In genomic region chr8:72160007-72160406, GRCm38 (mm10) we compare ENCODE assay signal across 8 mouse cellular contexts. TPM values are rescaled to one million over a fixed set of nuclear protein-coding genes. Genes with fewer than 3 reads are reported as not detected.
DNase-seq lines count a peak whose midpoint lies in the region; ATAC-seq and TF ChIP-seq lines count a peak whose summit lies in the region.

No protein-coding gene starts in this region.

- no peak overlapping the region for H3K4me3 ChIP-seq in thymus, adult 2 months (ENCODE audit: control insufficient read depth, insufficient read depth, low read length)
- H3K4me3 ChIP-seq in liver, embryonic 13.5 days (replicated peaks) = peak overlapping the region; percentile 67

- H3K9ac ChIP-seq in liver, embryonic 13.5 days = peak overlapping the region; percentile 79

- no peaks in the 10 kb centered on the region for H3K9me3 ChIP-seq in liver, embryonic 13.5 days (replicated peaks)

- peak overlapping the region; percentile 95 for H3K4me2 ChIP-seq in liver, embryonic 13.5 days

- H3K27ac ChIP-seq in thymus, adult 2 months (ENCODE audit: control insufficient read depth, insufficient read depth, low read length) = peak overlapping the region; percentile 90; the same call in 1 of the 2 replicates
- peak overlapping the region; percentile 91 for H3K27ac ChIP-seq in liver, embryonic 13.5 days

- peak; percentile 32 for DNase-seq in cerebellum, adult 11-12 months
- no peak for DNase-seq in cerebellum, postnatal 25 days
- DNase-seq in thymus, adult 2 months = peak; percentile 20
- DNase-seq in thymus, adult 18-20 months = no peak
- no peak for DNase-seq in liver, embryonic 13.5 days
- no peak for DNase-seq in right cerebral cortex, postnatal 10 days (ENCODE audit: low spot score in 2 of 2)
- no peak for DNase-seq in left cerebral cortex, adult 8-10 months (ENCODE audit: low spot score in 2 of 2)
- DNase-seq in adrenal gland, adult 8-10 months = no peak

- H3K36me3 ChIP-seq in thymus, adult 2 months (ENCODE audit: control insufficient read depth, insufficient read depth, low read length) = no peaks in the 10 kb centered on the region
- H3K36me3 ChIP-seq in liver, embryonic 13.5 days = peaks cover 27% of the 10 kb centered on the region

- no peak for ATAC-seq in liver, embryonic 13.5 days (ENCODE audit: low read depth)

- H3K4me1 ChIP-seq in thymus, adult 2 months (replicated peaks; ENCODE audit: control insufficient read depth, insufficient read depth, low read length) = peaks cover 15% of the 10 kb centered on the region
- peaks cover 59% of the 10 kb centered on the region for H3K4me1 ChIP-seq in liver, embryonic 13.5 days (replicated peaks)

- H3K27me3 ChIP-seq in thymus, adult 2 months (ENCODE audit: control insufficient read depth, insufficient read depth, low read length) = no peaks in the 10 kb centered on the region
- no peaks in the 10 kb centered on the region for H3K27me3 ChIP-seq in liver, embryonic 13.5 days

- WGBS in thymus, adult 2 months = 4% methylated on average over 3 of the region's 3 CpGs
- WGBS in liver, embryonic 13.5 days (ENCODE audit: insufficient replicate concordance) = 34% methylated on average over 3 of the region's 3 CpGs

- TF ChIP-seq CTCF in thymus, adult 2 months (IDR thresholded peaks at IDR 0.05; ENCODE audit: borderline replicate concordance, control insufficient read depth, extremely low read depth, insufficient read depth, low read length, poor library complexity) = no peak

- TF ChIP-seq POLR2A in thymus, adult 2 months (IDR thresholded peaks at IDR 0.05; ENCODE audit: control insufficient read depth, extremely low read depth, insufficient read depth, low read length, poor library complexity) = no peak

RNA-seq across cellular contexts. Expression of gene Rab8a, which starts 1.0 kb away (rescaled TPM):
- polyA plus RNA-seq in thymus, adult 2 months (2012; rRNA removed) = 95.8 and 112 TPM in 2 replicates
- polyA plus RNA-seq in liver, embryonic 13.5 days (2015; fragmentation: Nextera tagmentation; extraction: Ambion mirVana) = 75.4 and 97.2 TPM in 2 replicates
- 10 to 100 TPM; 33.0 to 42.4 (median 40.1) TPM for total RNA-seq in left cerebral cortex, adult 8-10 months (2022)
- total RNA-seq in adrenal gland, adult 8-10 months (2022) = 10 to 100 TPM; 56.6 to 69.3 (median 61.7) TPM

RNA-seq across cellular contexts. Expression of gene Tpm4, which starts 25.2 kb away (rescaled TPM):
- 47.7 and 55.6 TPM in 2 replicates for polyA plus RNA-seq in thymus, adult 2 months (2012; rRNA removed)
- 110 and 131 TPM in 2 replicates for polyA plus RNA-seq in liver, embryonic 13.5 days (2015; fragmentation: Nextera tagmentation; extraction: Ambion mirVana)
- 10 to 100 TPM; 24.2 to 31.4 (median 26.1) TPM for total RNA-seq in left cerebral cortex, adult 8-10 months (2022)
- total RNA-seq in adrenal gland, adult 8-10 months (2022) = 100 to 1,000 TPM; 133 to 158 (median 140) TPM

RNA-seq across cellular contexts. Expression of gene Hsh2d, which starts 29.4 kb away (rescaled TPM):
- polyA plus RNA-seq in thymus, adult 2 months (2012; rRNA removed) = 11.9 and 13.2 TPM in 2 replicates
- 0.16 and 0.29 TPM in 2 replicates for polyA plus RNA-seq in liver, embryonic 13.5 days (2015; fragmentation: Nextera tagmentation; extraction: Ambion mirVana)
- not detected for total RNA-seq in left cerebral cortex, adult 8-10 months (2022)
- total RNA-seq in adrenal gland, adult 8-10 months (2022) = under 1 TPM in 1 of 4 experiments, not detected in 3; 0.16 TPM

RNA-seq across cellular contexts. Expression of gene Cib3, which starts 52.6 kb away (rescaled TPM):
- polyA plus RNA-seq in thymus, adult 2 months (2012; rRNA removed) = 0.77 and 0.78 TPM in 2 replicates
- polyA plus RNA-seq in liver, embryonic 13.5 days (2015; fragmentation: Nextera tagmentation; extraction: Ambion mirVana) = not detected in 2 replicates
- total RNA-seq in left cerebral cortex, adult 8-10 months (2022) = not detected
- total RNA-seq in adrenal gland, adult 8-10 months (2022) = under 1 TPM in 1 of 4 experiments, not detected in 3; 0.20 TPM

RNA-seq across cellular contexts. Expression of gene Olfr374, which starts 53.2 kb away (rescaled TPM):
- polyA plus RNA-seq in thymus, adult 2 months (2012; rRNA removed) = 0.17 and 0.27 TPM in 2 replicates
- polyA plus RNA-seq in liver, embryonic 13.5 days (2015; fragmentation: Nextera tagmentation; extraction: Ambion mirVana) = not detected in 2 replicates
- under 1 TPM in 1 of 4 experiments, not detected in 3; 0.05 TPM for total RNA-seq in left cerebral cortex, adult 8-10 months (2022)
- total RNA-seq in adrenal gland, adult 8-10 months (2022) = not detected

Comparison
In these comparisons a context has a peak if more than half of its experiments do, and no peak if none do; other contexts are left out.
1. DNase-seq: peak in cerebellum, adult 11-12 months (single experiment) and thymus, adult 2 months (single experiment); none in cerebellum, postnatal 25 days (0 of 2), thymus, adult 18-20 months (0 of 2), liver, embryonic 13.5 days (single experiment), right cerebral cortex, postnatal 10 days (0 of 2), left cerebral cortex, adult 8-10 months (0 of 2) and adrenal gland, adult 8-10 months (single experiment).
2. RNA of gene Tpm4, which starts 25.2 kb away (total RNA-seq): 133 to 158 TPM in adrenal gland, adult 8-10 months; 24.2 to 31.4 TPM in left cerebral cortex, adult 8-10 months; every median in the first group is over 4 times any median in the second.